Mouse (Mus musculus) WW6 (cell line): ENCODE results near the gene Col27a1.

Experiments used
- DNase-seq: peaks from one replicate; pipeline ENCODE4 v3.0.0-alpha.2; 2013; ENCODE audit warnings: low read depth, low spot score

Gene Col27a1

GRCm38 (mm10) chr4:63213907-63214621 is at the start of gene Col27a1:
TSS of gene Col27a1 (plus strand) at chr4:63214004.
- peak; percentile 36 for DNase-seq

DNA sequence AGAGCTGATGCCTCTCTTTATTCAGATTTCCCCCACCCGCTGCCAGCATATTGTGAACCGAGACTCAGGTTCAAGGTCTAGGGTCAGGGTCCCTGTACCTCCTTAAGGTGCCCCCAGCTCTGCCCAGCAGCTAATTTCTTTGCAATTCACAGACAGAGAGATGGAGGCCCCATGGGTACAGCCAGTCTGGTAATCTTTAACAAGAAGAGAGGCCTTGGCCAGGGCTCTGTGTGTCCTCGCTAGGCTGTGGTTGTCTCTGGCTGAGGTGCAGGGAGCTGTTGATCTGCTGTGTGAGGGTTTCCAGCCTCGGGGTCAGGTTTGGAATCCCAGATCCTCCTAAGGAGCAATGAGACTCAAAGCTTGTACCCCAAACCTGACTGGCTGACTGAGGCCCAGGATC is 48.2 kb upstream of the Col27a1 start:
- DNase-seq, result no peak

- no peak for DNase-seq
Observed at GRCm38 (mm10) chr4:63166323-63166722, 47.5 kb upstream of the Col27a1 start.

GRCm38 (mm10) chr4:63170061-63170460 is 43.7 kb upstream of the Col27a1 start:
- no peak for DNase-seq

DNA sequence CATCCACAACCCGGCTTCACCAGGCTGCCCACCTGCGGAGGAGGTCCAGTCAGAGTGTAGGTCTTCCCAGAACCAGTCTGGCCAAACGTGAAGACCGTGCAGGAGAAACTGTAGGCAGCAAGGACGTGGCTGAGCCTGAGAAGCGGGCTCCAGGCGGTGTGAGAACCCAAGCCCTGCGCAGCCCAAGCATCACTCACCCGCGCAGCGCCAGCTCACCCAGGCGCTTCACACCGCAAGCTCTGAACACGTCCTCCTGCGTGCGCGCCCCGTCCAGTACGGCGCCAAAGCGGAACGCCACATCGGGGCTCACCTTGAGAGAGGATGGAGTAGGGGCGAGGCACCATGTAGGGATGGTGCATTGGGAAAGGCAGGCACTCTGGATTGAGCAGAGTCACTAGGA is 42.7 kb upstream of the Col27a1 start:
- DNase-seq, result no peak

DNA sequence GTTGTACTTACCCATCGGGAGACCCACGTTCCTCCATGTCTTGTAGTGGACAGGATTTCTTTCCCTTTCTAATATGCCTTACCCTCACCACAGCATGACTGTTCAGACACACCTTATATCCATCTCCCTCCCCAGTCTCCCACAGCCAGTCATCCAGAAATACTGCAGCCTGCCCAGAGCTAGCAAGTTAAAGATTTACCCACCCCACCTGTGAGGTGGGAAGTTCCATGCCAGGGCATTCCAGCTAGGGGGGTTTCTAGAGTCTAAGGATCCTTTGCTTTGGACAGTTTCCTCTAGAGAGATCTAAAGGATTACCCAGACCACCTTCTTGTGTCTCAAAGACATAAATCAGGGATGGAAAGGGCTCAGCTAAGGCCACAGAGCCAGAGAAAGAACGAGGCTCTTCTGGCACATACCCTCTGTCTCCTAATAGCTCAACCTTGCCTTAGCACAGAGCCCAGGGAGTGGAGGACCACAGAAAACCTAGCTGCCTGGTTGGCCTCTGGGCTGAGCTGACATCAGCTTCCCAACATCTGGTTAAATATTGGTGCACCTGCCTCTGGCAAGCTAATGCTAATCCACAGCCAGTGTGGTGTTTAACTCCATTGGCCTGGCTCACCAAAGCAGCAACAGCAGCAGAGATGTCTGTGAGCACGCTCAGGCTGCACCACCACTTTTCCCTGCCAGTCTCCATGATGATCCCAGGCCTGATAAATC is 41.7 kb upstream of the Col27a1 start, which contains the start of gene Kif12:
Kif12 (minus strand) TSS at position 163 of the 717 bp plus-strand sequence.
- no peak for DNase-seq

DNA sequence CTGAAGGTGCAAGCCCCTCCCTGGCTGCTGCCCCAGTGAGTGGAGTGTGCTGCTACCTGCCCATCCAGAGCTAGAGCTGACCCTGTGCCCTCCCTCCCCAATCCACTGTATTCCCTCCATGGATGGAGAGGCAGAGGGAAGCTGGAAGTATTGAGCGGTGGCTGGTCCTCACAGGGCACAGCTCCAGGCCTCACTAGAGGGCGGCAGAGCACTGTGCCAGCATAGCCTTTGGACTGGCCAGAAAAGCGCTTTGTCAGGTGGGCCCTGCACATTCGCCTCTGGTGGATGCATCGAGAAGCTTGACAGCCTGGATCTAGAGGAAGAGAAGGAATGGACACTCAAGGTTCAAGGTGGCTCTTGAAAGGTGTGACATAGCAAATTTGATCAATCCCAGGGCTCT is 32.2 kb upstream of the Col27a1 start:
- no peak for DNase-seq

GRCm38 (mm10) chr4:63186281-63186870 is 27.4 kb upstream of the Col27a1 start:
- no peak for DNase-seq

DNA sequence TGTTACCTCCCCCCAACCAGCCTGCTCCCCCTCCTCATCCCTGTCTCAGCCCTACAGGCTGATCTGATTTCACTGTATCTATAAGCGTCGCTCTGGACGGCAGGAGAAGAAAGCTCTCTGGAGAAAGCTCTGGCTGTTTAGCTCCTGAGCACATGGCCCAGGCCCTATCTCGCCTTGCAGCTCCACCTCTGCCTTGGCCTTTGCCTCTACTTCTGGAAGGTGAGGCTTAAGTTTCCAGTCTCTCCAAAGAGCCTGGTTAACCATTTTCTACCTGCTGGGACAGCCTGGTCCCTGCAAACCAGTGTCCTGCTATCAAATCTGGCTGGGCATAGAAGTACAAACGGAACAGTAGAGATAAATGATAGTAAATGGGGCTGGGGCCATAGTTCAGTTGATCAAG is 22.2 kb upstream of the Col27a1 start:
- no peak for DNase-seq

GRCm38 (mm10) chr4:63194366-63194765 is 19.4 kb upstream of the Col27a1 start:
- DNase-seq, result no peak

- DNase-seq, result no peak
Observed at GRCm38 (mm10) chr4:63199366-63199765, 14.4 kb upstream of the Col27a1 start.

GRCm38 (mm10) chr4:63203874-63204273 is 9.9 kb upstream of the Col27a1 start:
- DNase-seq, result no peak

- DNase-seq, result no peak
Observed at GRCm38 (mm10) chr4:63205583-63205982, 8.2 kb upstream of the Col27a1 start.

- peak; percentile 40 for DNase-seq
Observed at GRCm38 (mm10) chr4:63215185-63215992, 1.6 kb downstream of the Col27a1 start.

DNA sequence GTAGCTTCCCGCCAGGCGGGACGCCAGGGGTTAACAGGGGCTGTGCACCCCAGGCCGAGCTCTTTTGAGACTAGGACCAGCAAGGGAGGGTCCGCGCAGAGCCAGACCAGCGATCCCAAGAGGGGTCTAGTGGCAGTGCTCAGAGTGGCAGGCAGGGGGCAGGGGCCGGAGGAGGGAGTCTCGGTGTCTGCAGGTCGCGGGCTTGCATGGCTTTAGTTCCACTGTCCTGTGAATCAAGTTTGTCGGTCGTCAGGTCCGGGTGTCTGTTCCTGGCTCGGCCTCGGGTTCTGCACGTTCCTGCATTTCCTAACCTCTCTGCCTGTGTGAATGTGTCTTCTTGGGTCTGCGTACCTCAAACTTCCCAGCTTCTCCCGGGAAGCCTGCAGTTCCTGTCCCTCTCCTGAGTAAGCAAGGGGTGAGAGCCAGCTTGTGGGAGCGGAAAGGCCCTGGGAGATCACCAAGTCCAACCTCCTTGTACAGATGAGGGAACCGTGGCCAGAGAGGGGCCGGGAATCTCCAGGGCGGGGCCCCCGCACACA is 2.3 kb downstream of the Col27a1 start:
- peak; percentile 50 for DNase-seq

DNA sequence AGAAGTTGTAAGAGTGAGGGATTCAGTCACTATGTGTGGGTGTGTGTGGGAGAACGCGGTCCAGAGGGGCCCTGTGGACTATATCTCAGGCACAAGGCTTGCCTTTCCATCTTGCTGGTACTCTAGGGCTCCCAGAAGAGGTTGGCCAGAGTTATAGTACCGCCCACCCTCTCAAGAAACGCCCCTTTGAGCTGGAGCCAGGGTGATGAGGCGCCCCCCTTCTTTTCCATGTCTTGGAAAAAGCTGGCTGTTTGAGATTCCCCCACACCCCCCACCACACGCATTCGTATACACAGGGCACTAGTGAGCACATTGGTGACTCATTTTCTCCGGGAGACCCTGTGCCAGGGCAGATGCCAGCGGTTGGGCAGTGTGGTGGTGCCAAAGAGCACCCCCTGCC is 2.8 kb downstream of the Col27a1 start:
- no peak for DNase-seq

DNA sequence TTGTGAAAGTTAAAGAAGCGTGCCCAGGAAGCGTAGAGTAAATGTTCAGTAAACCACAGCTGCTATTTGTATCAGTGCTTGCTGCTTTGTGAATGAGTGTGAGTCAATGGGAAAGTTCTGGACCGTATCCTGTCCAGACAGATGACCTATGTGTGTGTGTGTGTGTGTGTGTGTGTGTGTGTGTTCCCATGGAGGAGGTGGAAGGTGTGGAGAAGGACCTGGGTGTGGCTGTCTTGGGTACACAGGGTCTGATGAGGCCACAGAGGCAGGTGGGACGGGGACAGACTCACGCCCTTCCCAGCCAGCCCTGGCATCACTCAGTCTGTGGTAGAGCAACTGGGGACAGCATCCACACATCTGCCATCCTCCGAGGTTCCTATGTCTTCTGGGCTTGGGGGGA is 3.7 kb downstream of the Col27a1 start:
- no peak for DNase-seq

DNA sequence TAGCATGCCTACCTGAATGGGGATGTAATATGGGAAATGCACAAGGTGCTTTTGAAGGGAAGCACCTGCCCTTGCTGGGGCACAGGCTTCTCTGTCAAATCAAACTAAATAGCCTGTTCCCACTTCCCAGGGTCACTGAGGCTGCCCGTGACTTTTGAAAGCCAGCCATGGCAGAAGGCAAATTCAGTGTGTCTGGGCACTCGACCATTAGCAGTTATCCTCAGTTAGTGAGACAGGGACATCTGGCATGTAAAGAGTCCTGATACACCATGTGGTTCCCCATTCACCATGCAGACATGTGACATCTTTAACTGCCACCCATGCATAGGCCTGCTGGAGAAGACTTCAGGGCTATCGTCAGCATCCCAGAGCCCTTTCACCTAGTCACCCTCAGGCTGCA is 5.3 kb downstream of the Col27a1 start:
- no peak for DNase-seq

GRCm38 (mm10) chr4:63219635-63220034 is 5.8 kb downstream of the Col27a1 start:
- DNase-seq, result no peak

GRCm38 (mm10) chr4:63221096-63221958 is 7.5 kb downstream of the Col27a1 start:
- DNase-seq, result no peak

DNA sequence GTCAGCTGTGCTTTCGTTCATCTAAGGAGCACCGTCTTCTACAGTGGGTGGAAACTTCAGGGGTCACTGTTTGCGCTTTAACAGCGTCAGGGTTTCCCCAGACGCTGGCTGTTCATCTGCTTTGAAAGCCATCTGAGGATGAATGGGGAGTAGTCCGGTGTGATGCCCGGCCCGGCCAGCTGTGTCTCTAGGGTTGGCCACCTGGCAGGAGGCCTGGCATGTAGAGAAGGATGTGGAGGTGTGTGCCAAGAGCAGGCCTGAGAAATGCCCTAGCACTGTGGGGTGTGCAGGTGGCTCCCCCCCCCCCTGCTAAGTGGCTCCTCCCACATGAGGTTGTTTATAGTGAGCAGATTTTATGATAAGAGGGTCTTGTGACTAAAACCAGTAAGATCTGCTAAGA is 8.4 kb downstream of the Col27a1 start:
- no peak for DNase-seq
